Mouse (Mus musculus): Measurements from ENCODE around the gene Rnf214.
"Not testable (repeated sequence)": the region's sequence is repeated elsewhere in the genome, so short reads cannot be mapped to it uniquely, and the experiment has no call there.

Rnf214 gene

GRCm38 (mm10) chr9:45850528-45851155 lies 56.1 kb downstream of the Rnf214 start:
- no peak for DNase-seq (ENCODE audit: low spot score)

- peak; percentile 50 for DNase-seq (ENCODE audit: low spot score)
Observed at GRCm38 (mm10) chr9:45849528-45850408, 56.9 kb downstream of the Rnf214 start.

- DNase-seq (ENCODE audit: low spot score): no peak
Observed at GRCm38 (mm10) chr9:45846891-45847460, 59.7 kb downstream of the Rnf214 start.

GRCm38 (mm10) chr9:45846176-45846575 lies 60.5 kb downstream of the Rnf214 start:
- not testable (repeated sequence) for DNase-seq (ENCODE audit: low spot score)

GRCm38 (mm10) chr9:45845541-45845940 lies 61.2 kb downstream of the Rnf214 start:
- no peak for DNase-seq (ENCODE audit: low spot score)

- no peak for DNase-seq (ENCODE audit: low spot score)
Observed at GRCm38 (mm10) chr9:45843780-45844179, 62.9 kb downstream of the Rnf214 start.

GRCm38 (mm10) chr9:45843007-45843406 lies 63.7 kb downstream of the Rnf214 start:
- no peak for DNase-seq (ENCODE audit: low spot score)

- no peak for DNase-seq (ENCODE audit: low spot score)
Observed at GRCm38 (mm10) chr9:45841458-45841857, 65.3 kb downstream of the Rnf214 start.

GRCm38 (mm10) chr9:45840331-45840730 lies 66.4 kb downstream of the Rnf214 start:
- no peak for DNase-seq (ENCODE audit: low spot score)

GRCm38 (mm10) chr9:45839982-45840300 lies 66.8 kb downstream of the Rnf214 start:
- DNase-seq (ENCODE audit: low spot score): no peak

- DNase-seq (ENCODE audit: low spot score): no peak
Observed at GRCm38 (mm10) chr9:45839139-45839981, 67.4 kb downstream of the Rnf214 start.

GRCm38 (mm10) chr9:45838434-45839138 lies 68.1 kb downstream of the Rnf214 start, which contains the start of gene Bace1:
Gene Bace1, plus strand, starts transcription at chr9:45838580.
- peak; percentile 69 for DNase-seq (ENCODE audit: low spot score)

GRCm38 (mm10) chr9:45838069-45838433 lies 68.7 kb downstream of the Rnf214 start:
- DNase-seq (ENCODE audit: low spot score): no peak

- no peak for DNase-seq (ENCODE audit: low spot score)
Observed at GRCm38 (mm10) chr9:45833461-45833860, 73.2 kb downstream of the Rnf214 start.

GRCm38 (mm10) chr9:45832898-45833297 lies 73.8 kb downstream of the Rnf214 start:
- DNase-seq (ENCODE audit: low spot score): no peak

- DNase-seq (ENCODE audit: low spot score): peak; percentile 45
Observed at GRCm38 (mm10) chr9:45829107-45829506, 77.6 kb downstream of the Rnf214 start.

GRCm38 (mm10) chr9:45828291-45828963 lies 78.3 kb downstream of the Rnf214 start, which contains the start of gene Cep164:
Gene Cep164, minus strand, starts transcription at chr9:45828691.
- peak; percentile 71 for DNase-seq (ENCODE audit: low spot score)

- no peak for DNase-seq (ENCODE audit: low spot score)
Observed at GRCm38 (mm10) chr9:45827663-45828290, 78.9 kb downstream of the Rnf214 start.

GRCm38 (mm10) chr9:45818406-45819011 lies 88.2 kb downstream of the Rnf214 start:
- no peak for DNase-seq (ENCODE audit: low spot score)

GRCm38 (mm10) chr9:45815525-45815924 lies 91.2 kb downstream of the Rnf214 start:
- no peak for DNase-seq (ENCODE audit: low spot score)

Measured in ovary, postnatal 14 days (tissue).